Mouse (Mus musculus) CD8-positive naive resting alpha-beta T cell, adult 2 months (primary cell): ENCODE data around the gene Rbm48.

Experiments used
- DNase-seq, 2 experiments: peaks; one replicate each; pipeline ENCODE4 v3.0.0; 2022; ENCODE audit warnings: low read depth in 2 of 2, low spot score in 2 of 2

Gene Rbm48

DNA sequence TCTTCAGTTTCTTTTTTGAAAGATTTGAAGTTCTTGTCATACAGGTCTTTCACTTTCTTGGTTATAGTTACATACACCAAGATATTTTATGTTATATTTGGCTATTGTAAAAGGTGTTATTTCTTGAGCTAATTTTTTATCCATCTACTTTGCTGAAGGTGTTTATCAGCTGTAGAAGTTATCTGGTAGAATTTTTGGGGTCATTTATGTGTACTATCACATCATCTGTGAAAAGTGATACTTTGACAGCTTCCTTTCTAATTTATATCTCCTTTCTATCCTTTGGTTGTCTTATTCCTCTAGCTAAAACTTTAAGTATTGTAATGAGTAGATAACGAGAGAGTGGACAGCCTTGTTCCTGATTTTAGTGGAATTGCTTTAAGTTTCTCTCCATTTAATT, 44.9 kb downstream of the Rbm48 start:
- DNase-seq = no peak

DNA sequence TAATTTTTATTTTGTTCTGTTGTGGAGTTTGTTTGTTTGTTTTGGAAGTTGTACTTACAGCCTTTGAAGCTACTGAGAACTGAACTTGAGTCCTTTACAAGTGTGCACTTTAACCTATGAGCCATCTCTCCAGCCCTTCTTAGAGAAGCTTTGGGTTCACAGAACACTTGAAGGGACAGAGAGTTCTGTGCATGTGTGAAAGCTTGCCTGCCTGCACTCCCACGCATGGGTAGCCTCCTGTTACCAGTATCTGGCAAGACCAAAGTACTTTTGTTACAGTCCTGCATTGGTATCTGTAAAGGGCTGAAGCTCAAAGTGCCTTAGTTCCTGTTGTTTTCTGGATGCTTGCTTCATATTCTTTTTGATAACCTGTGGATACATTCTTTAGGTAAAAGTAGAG, 50.2 kb downstream of the Rbm48 start:
- no peak for DNase-seq

DNA sequence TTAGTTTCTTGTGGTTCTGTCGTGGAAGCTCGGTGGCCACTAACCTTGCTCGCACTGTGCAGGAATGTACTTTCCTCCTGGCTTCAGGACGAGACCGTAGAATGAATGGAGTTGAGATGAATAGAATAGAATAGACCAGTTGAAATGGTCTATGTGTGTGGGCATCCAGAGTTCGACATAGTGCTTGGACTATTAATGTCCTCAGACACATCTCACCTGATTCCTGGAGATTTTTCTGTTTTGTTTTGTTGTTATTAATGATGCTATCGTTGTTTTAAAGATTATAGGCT, 52.0 kb downstream of the Rbm48 start:
- no peak for DNase-seq

DNA sequence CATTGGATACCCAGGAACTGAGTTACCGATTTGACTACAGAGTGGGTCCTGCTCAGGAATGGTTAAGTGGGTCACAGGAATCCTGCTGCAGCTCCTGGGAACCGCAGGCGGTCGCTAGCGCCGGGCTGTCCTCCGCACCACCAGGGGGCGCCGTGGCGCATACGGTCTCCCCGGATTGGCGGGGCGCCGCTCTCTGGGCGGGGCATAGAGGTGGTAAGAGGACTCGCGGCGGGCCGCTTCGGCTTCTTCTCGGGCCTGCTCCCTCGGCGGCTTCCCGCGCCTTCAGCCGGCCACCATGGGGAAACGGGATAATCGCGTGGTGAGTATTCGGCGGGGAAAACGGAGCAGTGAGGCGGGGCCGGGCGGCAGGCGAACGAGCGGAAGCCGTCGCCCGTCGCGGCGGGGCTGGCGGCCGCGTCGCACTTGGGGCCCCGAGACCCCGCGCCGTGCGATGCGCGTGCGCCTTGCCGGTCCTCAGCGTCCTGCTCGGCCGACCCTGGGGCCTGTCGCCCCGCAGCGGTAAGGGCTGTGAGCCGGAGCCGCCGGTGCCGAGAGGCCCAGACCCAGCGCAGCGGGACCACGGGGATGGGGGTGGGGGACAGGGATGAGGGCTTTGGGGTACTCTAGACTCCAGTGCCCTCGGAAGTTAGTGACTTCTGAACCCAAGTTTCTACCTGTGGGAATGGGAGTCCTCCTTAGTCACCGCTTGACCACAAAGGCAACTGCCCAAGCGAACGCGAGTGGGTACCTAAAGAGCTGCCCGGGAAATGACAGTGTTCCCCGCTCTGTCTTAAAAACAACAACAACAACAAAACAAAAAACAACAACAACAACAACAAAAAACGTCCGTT, 52.5 kb downstream of the Rbm48 start, which contains the start of gene Fam133b:
TSS of gene Fam133b (plus strand) at position 205 of the 851 bp plus-strand sequence.
- DNase-seq = peak; percentile 96

DNA sequence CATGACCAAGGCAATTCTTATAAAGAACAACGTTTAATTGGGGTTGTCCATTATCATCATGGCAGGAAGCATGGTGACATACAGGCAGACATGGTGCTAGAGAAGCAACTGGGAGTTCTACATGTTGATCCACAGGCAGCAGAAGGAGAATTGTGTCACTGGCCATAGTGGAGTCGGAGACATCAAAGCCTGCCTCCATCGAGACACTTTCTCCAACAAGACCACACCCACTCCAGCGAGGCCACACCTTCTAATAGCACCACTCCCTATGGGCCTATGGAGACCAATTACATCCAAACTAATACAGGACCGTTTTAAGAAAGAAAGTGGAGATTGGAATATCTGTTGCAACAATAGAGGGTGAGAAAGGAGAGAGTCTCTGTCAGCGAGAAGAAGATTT, 54.5 kb downstream of the Rbm48 start:
- no peak for DNase-seq

DNA sequence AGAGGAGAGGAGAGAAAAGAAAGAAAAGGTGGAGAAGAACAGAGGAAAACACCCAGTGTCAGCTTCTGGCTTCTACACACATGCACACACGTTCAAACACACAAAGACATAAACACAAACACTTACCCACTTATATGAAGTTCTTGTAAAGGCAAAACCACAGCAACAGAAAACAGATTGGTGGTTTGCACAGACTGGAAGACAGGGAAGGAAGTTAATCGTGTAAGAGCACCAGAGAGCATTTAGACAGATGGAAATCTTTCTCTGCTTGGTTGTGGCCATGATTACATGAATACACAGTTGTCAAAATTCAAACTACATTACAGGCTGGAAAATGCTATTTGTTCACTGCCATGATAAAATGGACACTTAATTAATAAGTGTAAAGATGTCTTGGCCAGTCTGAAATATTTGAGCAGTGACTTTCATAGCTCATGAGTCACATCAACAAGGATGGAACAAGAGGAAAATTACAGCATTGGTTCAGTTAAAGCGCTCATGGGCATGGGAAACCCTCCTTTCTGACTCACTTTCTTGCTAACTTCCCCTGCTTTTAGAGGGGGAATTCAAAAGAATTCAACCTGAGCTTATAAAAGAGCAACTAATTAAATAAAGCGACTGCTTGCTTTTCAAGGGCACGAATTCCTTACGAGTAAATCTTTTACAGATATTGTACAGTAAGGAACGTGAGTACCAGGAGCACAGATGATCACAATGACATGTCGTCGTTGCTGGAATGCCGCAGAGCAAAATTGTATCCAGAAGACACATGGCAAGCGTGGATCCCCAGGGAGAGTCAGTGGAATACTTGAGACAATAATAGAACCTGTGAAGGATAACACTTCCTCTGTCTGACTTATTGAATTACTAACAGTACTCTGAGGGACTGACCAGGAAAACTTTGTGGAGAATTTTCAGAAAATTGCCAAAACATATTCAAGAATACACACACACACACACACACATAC, 57.6 kb downstream of the Rbm48 start:
- DNase-seq = no peak

DNA sequence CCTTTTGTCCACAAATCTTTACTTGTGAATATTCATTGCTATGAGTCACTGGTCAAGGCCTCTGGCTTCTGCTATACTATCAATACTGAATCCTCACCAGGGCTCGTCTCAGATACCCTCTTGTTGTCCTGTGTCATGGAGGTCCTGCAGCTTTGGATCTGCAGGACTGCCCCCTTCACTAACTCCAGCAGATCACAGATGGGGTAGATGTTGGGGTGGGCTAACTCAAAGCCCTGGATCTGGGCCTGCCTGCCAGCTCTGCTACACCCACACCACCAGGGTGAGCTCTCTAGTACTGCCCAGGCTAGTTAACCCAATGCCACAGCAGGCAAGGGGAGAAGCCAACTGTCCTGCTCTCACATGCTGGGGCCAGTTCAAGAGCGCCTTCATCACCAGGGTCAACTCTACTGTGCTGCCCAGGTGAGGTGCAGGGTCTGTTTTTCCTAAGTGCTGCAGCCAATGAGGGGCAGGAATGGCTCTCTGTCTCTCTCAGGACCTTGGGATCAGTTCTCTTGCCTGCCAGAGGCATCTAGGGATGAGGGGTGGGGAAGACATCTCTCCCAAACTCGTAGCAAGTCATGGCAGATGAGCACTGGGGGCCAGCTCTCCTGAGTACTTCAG, 59.7 kb downstream of the Rbm48 start:
- DNase-seq = no peak
